Mouse (Mus musculus): ENCODE measurements around the gene Nectin1.
A peak's percentile ranks its signal among the peaks of the same experiment; 100 is the strongest.

Gene Nectin1

DNA sequence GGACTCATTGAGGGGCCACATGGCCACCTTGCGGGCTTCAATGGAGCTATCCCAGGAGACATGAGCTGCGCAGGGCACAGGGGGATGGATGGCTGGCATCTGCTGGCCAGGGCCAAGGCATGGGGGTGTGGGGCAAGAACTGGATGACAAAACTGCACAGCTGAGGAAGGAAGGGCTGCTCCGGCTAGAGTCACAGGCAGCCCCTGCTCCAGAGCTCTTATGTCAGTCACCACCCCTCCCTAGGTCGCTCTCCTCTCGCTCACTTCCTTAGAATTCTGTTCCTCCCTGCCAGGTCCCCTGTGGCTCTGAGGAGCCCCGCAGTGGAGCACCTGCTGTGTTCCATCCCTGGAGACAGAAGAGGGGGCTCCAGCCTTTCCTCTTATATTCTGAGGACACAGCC, 63.8 kb downstream of the Nectin1 start:
- DNase-seq (ENCODE audit: low spot score) = no peak

DNA sequence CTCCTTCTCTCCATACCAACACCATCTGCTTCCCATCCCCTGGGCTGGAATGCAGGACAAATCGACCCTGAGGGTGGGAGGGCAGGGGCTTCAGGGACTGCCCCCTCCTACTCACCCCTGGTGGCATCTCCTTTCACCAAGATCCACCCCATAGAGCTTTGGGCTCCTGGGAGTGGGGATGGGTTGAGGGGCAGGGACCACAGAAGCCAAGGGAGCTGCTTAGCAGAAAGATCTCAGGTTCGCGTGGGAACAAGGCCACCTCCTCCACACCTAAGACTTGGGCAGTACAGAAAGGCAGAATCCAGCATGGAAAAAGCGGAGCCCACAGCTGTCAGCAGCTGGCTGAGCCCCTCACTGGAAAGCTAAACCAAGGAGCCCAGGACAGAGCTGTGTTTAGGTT, 64.3 kb downstream of the Nectin1 start:
- no peak for DNase-seq (ENCODE audit: low spot score)

DNA sequence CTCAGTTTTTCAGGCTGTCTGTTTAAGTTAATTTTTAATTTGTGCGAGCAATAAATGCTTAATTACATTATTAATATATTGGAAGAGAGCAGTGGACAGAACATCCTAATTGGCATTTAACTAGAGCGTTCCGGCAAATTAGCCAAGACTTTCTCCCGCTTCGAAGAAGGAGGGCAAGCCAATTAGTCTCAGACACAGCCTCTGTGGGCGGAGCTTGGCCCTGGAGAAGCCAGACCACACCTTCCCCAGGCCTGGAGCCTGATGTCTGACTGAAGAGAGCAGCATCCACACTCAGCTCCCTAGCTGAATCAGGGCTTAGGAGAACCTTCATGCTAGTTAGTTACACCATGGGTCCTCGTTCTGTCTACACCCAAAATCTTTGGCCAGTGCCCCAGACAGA, 64.8 kb downstream of the Nectin1 start:
- no peak for DNase-seq (ENCODE audit: low spot score)

DNA sequence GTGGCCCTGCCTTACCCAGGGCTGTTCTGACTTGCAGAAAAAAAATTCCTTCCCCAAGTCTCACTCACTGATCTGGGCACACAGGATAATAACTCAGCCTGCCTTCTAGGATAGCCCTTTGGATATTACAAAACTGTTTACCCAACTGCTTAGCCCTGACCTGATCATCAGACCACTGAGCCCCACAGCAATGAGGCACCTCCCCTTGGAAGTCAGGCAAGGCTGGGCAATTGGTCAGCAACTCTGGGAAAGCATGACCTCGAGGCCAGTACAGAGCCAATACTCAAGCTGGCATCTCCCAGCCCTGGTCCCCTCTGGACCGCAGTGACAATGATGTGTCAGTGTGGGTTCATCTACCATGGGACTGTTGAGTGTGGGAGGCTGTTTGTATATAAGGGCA, 69.4 kb downstream of the Nectin1 start:
- no peak for DNase-seq (ENCODE audit: low spot score)

DNA sequence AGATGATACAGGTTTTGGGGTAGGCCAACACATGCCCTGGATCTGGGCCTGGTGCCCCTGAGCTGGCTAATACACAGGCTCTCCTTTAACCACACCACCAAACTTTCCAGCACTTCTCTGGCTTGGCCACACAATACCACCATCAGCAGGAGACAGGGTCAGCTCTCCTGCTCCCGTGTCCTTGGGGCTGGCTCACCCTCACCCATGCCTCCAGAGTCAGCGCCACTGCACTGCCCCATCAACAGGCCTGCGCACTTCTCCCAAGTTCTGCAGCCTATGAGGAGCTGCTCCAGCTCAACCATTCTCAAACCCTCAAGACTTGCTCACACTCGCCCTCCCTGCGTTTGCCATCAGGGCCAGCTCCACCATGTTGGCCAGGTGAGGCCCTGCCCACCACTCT, 78.4 kb downstream of the Nectin1 start:
- no peak for DNase-seq (ENCODE audit: low spot score)

DNA sequence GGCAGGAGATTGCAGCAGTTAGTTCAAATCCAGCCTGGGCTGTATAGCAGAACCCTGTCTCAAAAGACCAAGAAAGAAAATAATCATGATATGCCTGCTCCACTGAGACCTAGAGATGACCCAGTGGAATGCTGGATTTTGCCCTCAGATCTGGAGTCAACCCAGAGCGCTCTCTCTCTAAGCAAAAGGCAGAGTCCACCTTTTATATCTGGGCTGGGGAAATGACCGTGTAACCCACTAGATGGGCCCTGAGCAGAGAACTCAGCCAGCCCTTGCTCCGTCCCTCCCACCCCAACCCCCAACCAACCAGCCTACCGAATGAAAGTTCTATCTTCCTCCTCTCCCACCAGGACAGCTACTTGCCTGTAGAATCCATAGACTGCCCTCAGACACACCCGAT, 81.4 kb downstream of the Nectin1 start:
- no peak for DNase-seq (ENCODE audit: low spot score)

DNA sequence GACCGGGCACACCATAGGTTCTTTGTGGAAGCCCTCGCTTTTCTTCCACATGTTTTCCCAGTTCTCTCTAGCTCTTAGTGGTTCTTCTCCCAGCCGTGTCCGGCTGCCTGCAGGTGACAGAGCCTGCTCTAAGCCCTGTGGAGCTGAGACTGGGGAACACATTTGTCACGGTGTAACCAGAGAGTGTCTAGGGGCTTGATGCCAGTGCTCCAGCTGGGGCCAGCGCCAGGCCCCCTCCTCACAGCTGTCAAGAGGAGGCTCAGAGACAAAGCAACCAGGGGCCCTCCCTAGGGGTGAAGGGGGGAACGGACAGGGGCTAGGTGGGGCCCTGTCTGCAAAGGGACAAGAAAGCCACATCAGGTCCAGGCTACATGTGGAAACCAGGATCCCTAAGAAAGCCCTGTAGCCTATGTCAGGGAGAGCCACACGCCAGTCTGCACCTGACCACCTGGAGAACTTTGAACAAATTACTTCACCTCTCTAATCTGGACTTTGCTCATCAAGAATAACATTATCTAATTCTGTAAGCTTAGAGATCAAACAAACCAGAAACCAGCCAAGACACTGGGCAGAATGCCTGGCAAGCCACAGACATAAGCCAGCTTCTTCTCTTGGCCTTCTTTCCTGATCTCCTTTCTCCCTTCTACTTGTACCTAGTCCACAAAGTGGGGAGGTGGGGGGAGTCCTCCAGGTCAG, 82.9 kb downstream of the Nectin1 start:
- DNase-seq (ENCODE audit: low spot score) = no peak

DNA sequence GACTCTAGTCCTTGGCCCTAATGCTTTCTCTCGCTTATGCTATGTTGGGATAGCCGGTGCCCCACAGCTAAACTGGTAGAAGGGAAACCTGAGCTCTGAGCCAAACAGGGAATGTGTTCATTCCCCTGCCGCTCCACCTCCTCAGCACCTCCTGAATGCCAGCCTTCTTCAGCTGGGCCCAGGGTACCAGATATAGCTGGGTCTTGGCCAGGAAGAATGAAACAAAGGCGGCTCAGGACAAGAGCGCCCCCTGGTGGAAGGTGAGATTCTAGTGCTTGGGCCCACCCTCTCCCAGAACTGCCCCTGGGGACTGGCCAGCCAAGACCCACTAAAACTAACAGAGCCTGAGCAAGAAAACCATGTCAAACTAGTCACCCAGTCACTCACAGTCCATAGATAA, 83.8 kb downstream of the Nectin1 start:
- peak; percentile 63 for DNase-seq (ENCODE audit: low spot score)

DNA sequence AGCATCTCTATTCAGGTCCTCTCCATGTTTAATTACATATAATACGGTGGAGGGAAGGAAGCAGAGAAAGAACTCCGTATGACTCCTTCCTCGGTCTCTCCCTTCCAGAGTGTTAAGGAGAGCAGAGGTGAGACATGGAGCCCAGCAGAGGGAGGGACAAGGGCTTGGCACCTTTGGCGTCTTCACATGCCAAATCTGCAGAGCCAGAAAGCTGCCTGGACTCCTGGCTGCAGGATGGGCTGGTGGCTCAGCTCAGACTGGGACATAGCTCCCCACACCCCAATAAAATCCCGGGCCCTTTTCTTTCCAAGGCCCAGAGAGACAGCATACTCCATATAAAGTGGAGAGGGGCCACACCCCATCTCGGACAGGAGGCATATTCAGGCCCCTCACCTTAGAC, 85.2 kb downstream of the Nectin1 start:
- no peak for DNase-seq (ENCODE audit: low spot score)

DNA sequence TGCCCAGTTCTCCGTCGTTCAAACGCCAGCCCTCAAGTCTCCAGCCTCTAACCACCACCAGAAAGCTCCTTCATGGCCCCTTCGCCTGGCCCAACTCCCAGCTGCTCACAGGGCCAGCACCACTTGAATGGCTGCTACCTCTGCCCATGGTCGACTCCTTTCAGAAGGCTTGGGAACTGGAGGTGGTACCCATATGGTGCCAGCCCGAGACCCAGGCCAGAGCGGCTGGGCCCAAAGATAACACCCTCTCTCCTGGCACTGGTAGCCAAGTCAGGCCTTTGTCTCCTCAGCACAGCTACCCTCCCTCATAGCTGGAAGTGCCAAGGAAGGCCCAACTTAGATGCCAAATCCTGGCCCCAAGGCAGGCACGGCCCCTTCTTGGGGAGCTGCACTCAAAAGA, 89.4 kb downstream of the Nectin1 start:
- no peak for DNase-seq (ENCODE audit: low spot score)

DNA sequence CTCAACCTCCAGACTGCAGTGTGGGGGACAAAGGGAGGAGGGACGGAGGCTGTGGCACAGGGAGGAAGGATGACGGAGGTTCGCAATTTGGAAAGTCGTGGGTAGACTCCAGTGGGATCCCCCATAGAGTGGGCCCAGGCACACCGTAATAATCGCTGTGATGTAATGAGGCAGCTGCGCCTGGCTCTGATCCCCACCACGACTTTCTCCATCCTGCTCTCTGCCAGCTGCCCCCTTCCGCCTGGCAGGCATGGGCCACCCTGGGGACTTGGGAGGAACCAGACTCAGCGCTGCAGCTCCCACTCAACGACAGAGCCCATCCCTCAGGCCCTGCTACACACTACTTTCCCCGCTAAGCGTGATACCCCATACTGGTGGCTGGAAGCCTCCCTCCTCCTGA, 90.5 kb downstream of the Nectin1 start:
- no peak for DNase-seq (ENCODE audit: low spot score)

DNA sequence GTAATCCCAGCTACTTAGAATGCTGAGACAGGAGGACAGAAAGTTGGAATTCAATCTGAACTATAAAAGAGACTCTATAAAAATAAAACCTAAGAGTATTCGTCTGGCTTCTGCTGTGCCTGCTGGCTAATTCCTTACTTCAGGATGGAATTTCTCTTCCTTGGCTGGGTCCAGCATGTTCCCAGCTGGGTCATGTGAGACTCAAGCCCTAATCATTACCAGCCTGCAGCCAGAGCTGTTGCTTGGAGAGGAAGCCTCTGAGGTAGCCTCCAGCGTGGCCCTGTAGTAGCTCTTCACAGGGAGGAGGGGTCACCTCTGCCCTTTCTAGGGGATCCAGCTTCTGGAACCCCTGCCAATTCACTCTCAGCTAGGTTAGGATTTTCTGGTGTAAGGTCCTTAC, 94.8 kb downstream of the Nectin1 start:
- no peak for DNase-seq (ENCODE audit: low spot score)

DNA sequence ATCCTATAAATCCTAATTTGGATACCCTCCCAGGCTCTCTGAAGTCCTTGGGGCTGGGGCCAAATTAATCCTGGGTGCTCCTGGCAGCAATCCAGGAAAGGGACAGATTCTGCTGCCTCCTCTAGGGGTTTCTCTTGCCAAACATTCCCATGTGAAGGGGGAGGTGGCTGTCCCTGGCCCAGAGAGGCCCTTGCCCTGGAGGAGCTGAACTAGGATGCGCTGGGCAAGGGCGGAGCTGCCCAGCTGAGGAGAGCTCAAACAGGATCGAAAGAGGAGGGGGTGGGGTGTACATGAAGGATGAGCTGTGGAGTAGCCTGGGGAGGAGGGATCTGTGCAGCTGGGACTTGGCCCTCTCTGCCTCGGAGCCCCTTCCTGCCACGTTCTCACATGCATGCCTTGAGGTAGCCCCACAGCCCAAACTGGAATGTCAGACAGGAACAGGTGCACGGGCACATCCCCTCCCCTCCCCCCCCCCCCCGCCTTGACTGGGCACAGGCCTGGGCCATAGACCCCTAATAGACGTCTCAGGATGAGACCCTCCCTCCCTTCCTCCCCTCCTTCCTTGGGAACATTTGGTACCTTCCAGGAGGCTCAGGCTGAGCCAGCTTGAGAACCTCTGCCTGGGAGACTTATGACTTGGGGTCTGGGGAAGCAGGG, 99.3 kb downstream of the Nectin1 start:
- no peak for DNase-seq (ENCODE audit: low spot score)

DNA sequence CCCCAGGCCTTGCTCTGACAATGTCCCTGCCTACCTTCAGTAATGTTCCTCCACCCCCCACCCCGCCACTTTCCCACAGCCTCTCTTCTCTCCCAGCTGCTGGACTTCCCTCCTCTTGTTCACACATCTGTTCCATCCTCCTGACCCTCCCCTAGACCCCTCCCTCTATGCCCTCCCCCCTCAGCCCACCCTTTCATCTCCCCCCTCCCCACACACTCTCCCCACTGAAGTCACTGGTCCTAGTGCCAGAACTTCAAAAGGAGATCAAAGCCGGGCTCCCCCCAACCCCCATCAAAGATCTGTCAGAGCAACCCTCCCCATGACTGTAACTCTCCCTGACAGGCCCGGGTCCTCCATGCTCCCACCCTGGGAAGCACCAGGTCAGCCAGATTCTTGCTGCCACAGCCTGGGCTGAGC, 99.9 kb downstream of the Nectin1 start:
- DNase-seq (ENCODE audit: low spot score) = no peak

DNA sequence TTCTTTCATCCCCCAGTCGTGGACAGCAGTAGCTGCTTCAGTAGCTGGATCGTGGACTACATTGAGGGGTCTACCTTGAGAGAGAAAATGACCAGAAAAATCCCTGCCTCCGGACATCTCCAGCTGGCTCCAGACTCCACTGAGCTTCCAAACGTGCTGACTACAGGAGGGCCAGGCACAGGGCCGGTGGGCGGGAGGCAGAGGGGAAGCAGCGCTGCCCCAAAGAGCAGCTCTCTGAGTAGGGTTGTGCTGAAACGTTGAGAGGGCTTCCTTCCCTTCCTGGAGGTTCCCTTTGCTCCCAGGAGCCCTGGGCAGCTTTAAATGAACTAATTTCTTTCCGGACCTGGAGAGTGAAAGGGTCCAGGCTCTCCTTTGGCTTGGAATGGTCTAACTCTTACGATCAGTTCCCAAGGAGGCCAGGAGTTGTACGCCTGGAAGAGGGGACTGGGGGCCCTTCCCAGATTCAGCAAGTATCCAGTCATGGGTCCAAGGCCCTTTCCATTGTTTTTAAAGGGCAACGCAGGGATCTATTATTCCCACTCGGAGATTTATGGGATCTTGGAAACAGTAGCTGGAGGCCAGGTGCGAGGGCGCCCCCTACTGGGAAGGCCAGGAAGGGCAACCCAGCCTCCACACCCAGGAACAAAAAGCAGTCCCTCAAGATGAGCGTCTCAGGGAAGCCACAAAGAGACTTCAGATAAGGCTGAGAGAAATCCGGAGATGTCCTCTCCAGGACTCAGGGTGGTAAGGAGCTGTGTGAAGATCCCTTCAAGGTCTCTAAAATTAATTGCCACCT, 102.1 kb downstream of the Nectin1 start:
- DNase-seq (ENCODE audit: low spot score) = peak; percentile 73

DNA sequence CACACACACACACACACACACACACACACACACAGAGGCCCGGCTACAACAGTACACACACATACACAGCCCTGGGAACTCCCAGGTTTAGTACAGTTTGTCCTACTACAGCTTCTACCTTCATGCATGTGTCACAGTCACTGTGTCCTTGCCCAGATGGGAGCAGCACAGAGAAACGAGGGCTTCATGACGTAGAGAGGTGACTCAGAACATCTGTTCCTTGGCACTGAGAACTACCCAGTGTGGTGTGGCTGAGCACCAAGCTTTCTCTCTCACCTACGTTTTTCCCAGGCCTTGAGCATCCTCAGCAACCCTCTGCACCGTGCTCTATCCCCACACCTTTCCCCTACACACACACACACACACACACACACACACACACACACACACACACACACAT, 104.1 kb downstream of the Nectin1 start:
- DNase-seq (ENCODE audit: low spot score) = peak; percentile 49

DNA sequence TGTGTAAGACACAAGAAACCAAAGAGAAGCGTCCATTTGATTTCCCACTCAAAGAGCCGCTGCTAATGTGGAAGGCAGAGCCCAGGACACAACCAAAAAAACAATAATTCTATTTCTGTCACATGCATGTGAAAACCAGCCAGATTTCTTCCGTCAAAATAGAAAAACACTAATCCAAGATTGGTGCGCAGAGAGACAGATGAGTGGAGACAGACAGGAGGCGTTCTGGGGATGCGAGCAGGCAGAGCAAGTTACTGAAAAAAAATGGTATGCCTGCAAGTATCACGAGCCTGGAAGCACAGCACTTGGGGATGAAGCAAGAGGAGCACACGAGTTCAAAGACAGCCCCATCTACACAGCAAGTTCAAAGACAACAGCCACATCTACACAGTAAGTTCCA, 106.5 kb downstream of the Nectin1 start:
- DNase-seq (ENCODE audit: low spot score) = no peak

DNA sequence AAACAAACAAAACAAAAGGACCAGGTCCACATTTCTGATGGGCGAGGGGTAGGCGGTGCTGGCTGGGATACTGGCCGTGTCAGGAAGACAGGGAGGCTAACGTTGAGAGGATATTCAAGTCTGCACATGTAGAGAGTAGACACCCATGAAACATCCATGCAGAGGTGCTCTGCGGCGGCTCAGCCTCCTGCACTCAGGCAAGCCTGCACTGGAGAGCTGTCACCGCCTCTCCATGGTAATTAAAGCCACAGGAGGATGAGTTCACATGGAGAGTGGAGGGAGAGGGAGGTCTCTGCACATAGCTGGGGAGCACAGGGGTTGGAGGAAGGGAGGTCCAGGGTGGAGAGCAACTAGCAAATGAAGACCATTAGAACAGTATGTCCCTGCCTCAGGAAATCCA, 107.4 kb downstream of the Nectin1 start:
- no peak for DNase-seq (ENCODE audit: low spot score)

DNA sequence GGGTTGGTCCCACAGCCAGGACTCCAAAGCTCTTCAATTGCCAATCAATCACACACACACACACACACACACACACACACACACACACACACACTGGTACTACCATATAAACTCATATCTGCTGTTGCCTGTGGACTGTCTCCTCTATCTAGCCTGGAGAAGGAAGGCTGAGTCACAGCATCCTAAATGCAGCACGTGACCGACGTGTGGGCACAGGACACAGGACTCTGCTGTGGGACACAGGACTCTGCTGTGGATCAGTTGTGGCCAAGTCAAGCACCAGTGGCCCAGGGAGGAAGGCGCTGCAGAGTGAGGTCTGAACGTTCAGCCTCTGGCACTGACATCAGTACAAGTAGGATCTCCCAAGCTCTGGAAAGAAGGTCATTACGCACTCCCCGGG, 112.1 kb downstream of the Nectin1 start:
- no peak for DNase-seq (ENCODE audit: low spot score)

All from layer of hippocampus, adult 11-12 months (tissue).